Mouse (Mus musculus): ENCODE data around the gene Ptger1.

GRCm38 (mm10) chr8:83667526-83667925, 1.0 kb downstream of the Ptger1 start:
- TF ChIP-seq CTCF (IDR thresholded peaks at IDR 0.05; ENCODE audit: low read depth, low read length): no peak
- no peak for TF ChIP-seq GATA1 (IDR thresholded peaks at IDR 0.05; ENCODE audit: borderline replicate concordance, low read length)
- TF ChIP-seq TAL1 (conservative IDR thresholded peaks at IDR 0.05; ENCODE audit: low read depth, low read length): no peak
- TF ChIP-seq POLR2AphosphoS5 (IDR thresholded peaks at IDR 0.05; ENCODE audit: insufficient replicate concordance, low read depth, low read length): no peak; the same call in 1 of the 2 replicates
